Mouse (Mus musculus): ENCODE results near the gene Olfr594. TPM values are rescaled to one million over a fixed set of nuclear protein-coding genes. Genes with fewer than 3 reads are reported as not detected.
"Not testable (repeated sequence)": the region's sequence is repeated elsewhere in the genome, so short reads cannot be mapped to it uniquely, and the experiment has no call there.

Gene Olfr594
- total RNA-seq (2021) = not detected

DNA sequence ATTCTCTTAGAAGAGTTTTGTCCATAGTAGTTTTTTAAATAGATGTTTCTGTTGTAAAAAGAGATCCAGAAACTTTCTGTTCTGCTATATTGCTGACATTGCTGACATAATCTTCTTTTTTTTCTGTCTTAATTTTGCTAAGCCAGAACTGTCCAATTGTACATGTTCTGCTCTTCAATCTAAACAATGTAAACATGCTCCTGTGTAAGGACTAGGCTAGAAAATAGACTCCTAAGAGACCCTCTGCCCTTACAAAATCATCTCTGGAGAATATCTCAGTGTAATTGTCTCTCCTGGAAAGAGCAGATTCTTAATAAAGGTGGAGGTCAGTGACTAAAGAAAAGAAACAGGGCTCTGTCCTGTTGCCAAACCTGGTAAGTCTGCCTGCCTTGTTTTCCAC, at the start of gene Olfr594:
TSS of gene Olfr594 (plus strand) at position 301 of the 400 bp plus-strand sequence.
- intact Hi-C loops (cut with DNase I) = no loop called here
- DNase-seq (ENCODE audit: low spot score in 2 of 2) = no peak

DNA sequence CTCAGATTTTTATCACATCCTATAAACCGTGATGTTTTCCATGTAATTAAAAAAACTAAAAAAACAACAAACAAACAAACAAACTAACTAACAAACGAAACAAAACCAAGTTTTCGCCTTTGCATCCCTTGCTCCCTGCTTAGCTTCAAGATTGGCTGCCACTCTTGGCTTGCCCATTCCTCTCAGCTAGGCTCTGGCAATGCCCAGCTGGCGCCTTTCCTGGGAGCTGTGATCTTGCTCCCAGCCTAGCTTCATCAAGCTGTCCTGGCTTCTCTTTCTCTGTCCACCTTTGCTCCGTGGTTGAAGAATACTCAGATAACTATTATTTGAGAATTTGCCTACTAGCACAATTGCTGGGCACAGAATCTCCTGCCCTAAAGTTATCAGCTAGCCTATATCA, 47.1 kb upstream of the Olfr594 start:
- DNase-seq (ENCODE audit: low spot score in 2 of 2) = no peak
- intact Hi-C loops (cut with DNase I) = no loop called here

DNA sequence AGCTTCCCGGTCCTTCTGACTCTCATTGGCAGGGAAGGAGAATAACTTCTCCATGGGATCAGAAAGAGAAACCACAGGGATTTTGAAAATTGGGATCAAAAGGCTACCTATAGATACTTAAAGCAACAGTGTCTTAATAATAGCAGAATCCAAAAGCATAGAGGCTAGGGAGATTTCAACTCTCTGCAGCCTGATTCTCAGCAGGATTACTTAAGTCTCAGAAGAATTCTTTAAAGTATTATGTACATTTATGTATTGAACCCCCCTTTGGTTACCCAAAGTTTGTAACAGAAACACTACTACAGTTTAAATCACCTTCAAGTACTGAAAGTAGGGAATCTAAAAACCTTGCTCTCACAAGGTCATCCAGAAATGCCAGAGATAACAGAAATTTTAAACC, 38.6 kb upstream of the Olfr594 start, which contains the start of gene Olfr591:
TSS of gene Olfr591 (minus strand) at position 101 of the 400 bp plus-strand sequence.
- intact Hi-C loops (cut with DNase I) = no loop called here
- DNase-seq (ENCODE audit: low spot score in 2 of 2) = no peak

DNA sequence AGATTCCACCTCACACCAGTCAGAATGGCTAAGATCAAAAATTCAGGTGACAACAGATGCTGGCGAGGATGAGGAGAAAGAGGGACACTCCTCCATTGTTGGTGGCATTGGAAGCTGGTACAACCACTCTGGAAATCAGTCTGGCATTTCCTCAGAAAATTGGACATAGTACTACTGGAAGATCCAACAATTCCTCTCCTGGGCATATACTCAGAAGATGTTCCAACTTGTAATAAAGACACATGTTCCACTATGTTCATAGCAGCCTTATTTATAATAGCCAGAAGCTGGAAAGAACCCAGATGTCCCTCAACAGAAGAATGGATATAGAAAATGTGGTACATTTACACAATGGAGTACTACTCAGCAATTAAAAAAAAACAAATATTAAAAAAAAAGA, 32.3 kb upstream of the Olfr594 start, which contains the start of gene Olfr592:
TSS of gene Olfr592 (plus strand) at position 301 of the 400 bp plus-strand sequence.
- intact Hi-C loops (cut with DNase I); DNase-seq (ENCODE audit: low spot score in 2 of 2): not testable (repeated sequence)

DNA sequence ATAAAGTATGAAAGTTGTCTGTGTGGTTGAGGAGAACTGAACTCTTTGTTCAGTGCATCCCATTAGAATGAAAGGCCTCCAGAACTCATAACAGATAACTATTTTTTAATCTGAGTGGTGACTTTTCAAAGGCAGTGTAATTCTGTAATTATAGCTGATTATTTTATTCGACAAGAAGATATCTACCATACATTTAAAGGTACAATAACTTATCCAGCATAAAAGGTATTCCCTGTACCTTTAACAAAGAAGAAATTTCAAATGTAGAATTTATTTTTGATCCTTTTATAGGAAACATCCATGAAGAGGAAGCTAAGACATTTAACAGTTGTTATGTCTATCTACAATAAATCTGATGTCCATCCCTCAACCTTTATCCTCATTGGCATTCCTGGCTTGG, 5.2 kb upstream of the Olfr594 start, which contains the start of gene Olfr593:
TSS of gene Olfr593 (plus strand) at position 301 of the 400 bp plus-strand sequence.
- intact Hi-C loops (cut with DNase I) = no loop called here
- DNase-seq (ENCODE audit: low spot score in 2 of 2) = no peak

DNA sequence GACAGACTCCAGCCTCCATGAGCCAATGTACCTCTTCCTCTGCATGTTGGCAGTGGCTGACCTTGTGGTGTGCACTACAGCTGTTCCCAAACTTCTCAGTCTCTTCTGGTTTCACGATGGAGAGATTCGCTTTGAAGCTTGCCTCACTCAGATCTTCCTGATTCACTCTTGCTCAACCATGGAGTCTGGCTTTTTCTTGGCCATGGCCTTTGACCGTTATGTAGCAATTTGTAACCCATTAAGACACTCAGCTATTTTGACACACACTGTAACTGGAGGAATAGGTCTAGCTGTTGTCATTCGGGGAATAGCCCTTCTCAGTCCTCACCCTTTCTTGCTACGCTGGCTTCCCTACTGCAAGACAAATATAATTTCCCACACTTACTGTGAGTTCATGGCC, 4.7 kb upstream of the Olfr594 start:
- intact Hi-C loops (cut with DNase I) = not testable (repeated sequence)

DNA sequence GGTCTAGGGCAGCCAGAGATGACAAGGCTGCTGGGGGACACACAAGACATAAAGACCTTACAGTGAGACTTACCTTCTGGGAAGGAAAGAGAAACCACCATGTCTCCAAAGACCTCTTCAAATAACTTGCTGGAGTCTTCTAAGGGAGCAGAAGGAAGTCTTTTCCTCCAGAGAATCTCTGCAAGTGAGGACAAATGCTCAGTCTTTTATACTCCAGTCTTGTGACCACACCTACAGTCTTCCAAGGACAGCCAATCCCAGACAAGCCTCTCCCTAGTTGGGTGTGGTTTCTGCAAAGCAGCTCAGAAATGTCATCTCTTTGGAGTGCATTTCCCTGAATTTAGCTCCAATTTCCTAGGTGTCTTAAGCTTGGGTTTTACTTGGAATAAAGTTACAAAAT, 35.6 kb downstream of the Olfr594 start, which contains the start of gene Usp17ld:
TSS of gene Usp17ld (minus strand) at position 101 of the 400 bp plus-strand sequence.
- intact Hi-C loops (cut with DNase I); DNase-seq (ENCODE audit: low spot score in 2 of 2): not testable (repeated sequence)

More for the DNA sequence above, 4.7 kb upstream of the Olfr594 start:
- DNase-seq (ENCODE audit: low spot score in 2 of 2) = not testable (repeated sequence)

Small RNA genes within 50 kb of the gene (microRNA-seq; reads per million reads assigned to microRNA genes)
- gene Gm23550 (not detected), gene Gm25171 (not detected)

Other genes starting within 250 kb of the Olfr594 start
- gene Olfr577, start 241.1 kb upstream of the Olfr594 start, total RNA-seq (2021) = not detected
- not detected for gene Olfr578, start 227.7 kb upstream of the Olfr594 start, total RNA-seq (2021)
- not detected for gene Olfr582, start 179.0 kb upstream of the Olfr594 start, total RNA-seq (2021)
- not detected for gene Olfr583, start 165.7 kb upstream of the Olfr594 start, total RNA-seq (2021)
- not detected for gene Olfr584, start 135.1 kb upstream of the Olfr594 start, total RNA-seq (2021)
- not detected for gene Olfr585, start 119.3 kb upstream of the Olfr594 start, total RNA-seq (2021)
- not detected for gene Olfr586, start 91.4 kb upstream of the Olfr594 start, total RNA-seq (2021)
- not detected for gene Olfr588-ps1, start 76.1 kb upstream of the Olfr594 start, total RNA-seq (2021)
- gene Olfr589, start 60.6 kb upstream of the Olfr594 start, total RNA-seq (2021) = not detected
- not detected for gene Olfr591, start 38.7 kb upstream of the Olfr594 start, total RNA-seq (2021)
- gene Olfr592, start 32.2 kb upstream of the Olfr594 start, total RNA-seq (2021) = not detected
- gene Olfr593, start 5.1 kb upstream of the Olfr594 start, total RNA-seq (2021) = not detected
- gene Usp17ld, start 35.5 kb downstream of the Olfr594 start, total RNA-seq (2021) = not detected
- not detected for gene Olfr596, start 88.7 kb downstream of the Olfr594 start, total RNA-seq (2021)
- not detected for gene Olfr597, start 99.3 kb downstream of the Olfr594 start, total RNA-seq (2021)
- not detected for gene Olfr598, start 106.6 kb downstream of the Olfr594 start, total RNA-seq (2021)
- gene Olfr599, start 118.9 kb downstream of the Olfr594 start, total RNA-seq (2021) = not detected
- gene Olfr600, start 132.7 kb downstream of the Olfr594 start, total RNA-seq (2021) = not detected
- not detected for gene Olfr601, start 145.7 kb downstream of the Olfr594 start, total RNA-seq (2021)
- gene Olfr603, start 169.2 kb downstream of the Olfr594 start, total RNA-seq (2021) = not detected
- gene Usp17lc, start 198.1 kb downstream of the Olfr594 start, total RNA-seq (2021) = not detected
- not detected for gene Olfr605, start 228.4 kb downstream of the Olfr594 start, total RNA-seq (2021)
- gene Olfr606, start 232.1 kb downstream of the Olfr594 start, total RNA-seq (2021) = not detected
- not detected for gene Olfr607, start 247.2 kb downstream of the Olfr594 start, total RNA-seq (2021)